Mouse (Mus musculus) cerebellum, adult 2 months (tissue): Measurements from ENCODE around the gene Cabp7. TPM values are rescaled to one million over a fixed set of nuclear protein-coding genes. Genes with fewer than 3 reads are reported as not detected.

Source experiments
- DNase-seq, 2 experiments: peaks; one replicate each; pipeline ENCODE4 v3.0.0; 2021
- H3K27ac ChIP-seq: fragments of 200-500 bp; 2 replicates; pipeline ENCODE4 v1.5.1; 2012; ENCODE audit warnings: low read length, control low read depth, inconsistent platforms; ENCODE audit not compliant: insufficient read depth
- H3K27me3 ChIP-seq: fragments of 200-500 bp; 2 replicates; pipeline ENCODE4 v1.6.1; 2012; ENCODE audit warnings: inconsistent platforms, mild to moderate bottlenecking, low read length, moderate library complexity; ENCODE audit not compliant: control insufficient read depth, insufficient read depth
- H3K4me1 ChIP-seq: fragments of 200-500 bp; 2 replicates; pipeline ENCODE4 v1.6.1; 2011; ENCODE audit warnings: low read length; ENCODE audit not compliant: control insufficient read depth, insufficient read depth
- H3K4me3 ChIP-seq: fragments of 200-500 bp; replicated peaks from 2 replicates; pipeline ENCODE3; 2011; ENCODE audit warnings: mild to moderate bottlenecking, low read depth, low read length, control low read depth; ENCODE audit not compliant: insufficient read depth
- CTCF ChIP-seq: fragments of 200-500 bp; IDR thresholded peaks from 2 replicates; pipeline ENCODE4 v1.5.1; 2011; ENCODE audit warnings: low read depth, mild to moderate bottlenecking, control low read depth, low read length, moderate library complexity, borderline replicate concordance; ENCODE audit not compliant: insufficient read depth
- POLR2A ChIP-seq: fragments of 200-500 bp; IDR thresholded peaks from 2 replicates; pipeline ENCODE4 v1.6.1; 2011; ENCODE audit warnings: low read length, control low read depth, borderline replicate concordance; ENCODE audit not compliant: insufficient read depth
- WGBS: fragments of 180-500 bp; shearing (Covaris S2); methylation state at CpG from one replicate; pipeline ENCODE4 v1.1.7; 2018; 5-methylcytosine and 5-hydroxymethylcytosine counted together
- polyA plus RNA-seq: library from polyadenylated mRNA; depleted of rRNA; stranded (reverse); fragments of >200 nt; gene quantifications from 2 replicates; pipeline ENCODE4 v1.2.3, GENCODE M21; 2012

The Cabp7 gene
- polyA plus RNA-seq, 1 experiment, result 129 TPM

DNA sequence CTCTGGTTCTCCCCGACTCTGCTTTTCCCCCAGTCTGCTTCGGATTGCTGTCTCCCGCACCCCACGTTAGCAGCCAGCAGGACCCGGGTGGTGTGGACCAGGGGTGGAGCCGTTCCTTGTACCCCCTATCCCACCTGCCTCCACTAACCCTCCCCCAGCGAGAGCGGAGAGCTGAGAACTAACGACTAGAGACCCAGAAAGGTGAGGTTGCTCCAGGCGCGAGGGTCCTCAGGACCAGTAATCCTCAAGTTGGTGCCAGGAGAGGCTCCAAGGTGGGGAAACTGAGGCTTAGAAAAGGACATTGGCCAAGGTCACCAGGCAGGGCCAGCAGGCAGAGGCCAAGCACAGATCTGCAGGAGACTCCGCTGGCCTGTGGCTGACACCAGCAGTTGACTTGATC is 707 bp upstream of the Cabp7 start:
- no peak for TF ChIP-seq POLR2A
- TF ChIP-seq CTCF, result no peak
- no peak for DNase-seq
- Histone ChIP-seq H3K27ac (no peak overlapping the region), H3K27me3 (peaks cover 15% of the 10 kb centered on the region; the same call in 1 of the 2 replicates), H3K4me3 (peak overlapping the region; percentile 29), H3K4me1 (no peaks in the 10 kb centered on the region)
- 4% methylated on average over 12 of the region's 12 CpGs for WGBS

DNA sequence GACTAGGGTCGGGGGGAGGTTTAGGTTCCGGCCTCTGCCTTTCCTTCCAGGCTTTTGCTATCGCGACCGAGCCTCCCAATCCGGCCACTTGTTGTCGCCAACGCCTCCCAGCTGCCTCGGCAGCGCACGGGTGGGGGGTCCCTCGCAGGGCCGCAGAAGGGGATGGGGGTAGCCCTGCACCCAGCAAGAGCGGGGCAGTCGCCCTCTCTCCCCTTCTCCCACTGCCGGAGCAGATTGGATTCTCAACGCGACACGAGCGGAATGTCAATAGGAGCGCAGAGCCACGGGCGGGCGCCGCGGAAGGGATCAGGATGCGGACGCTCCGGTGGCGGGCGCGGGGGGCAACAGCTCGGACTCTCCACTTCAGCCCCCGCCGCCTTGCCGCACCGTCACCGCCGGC is 609 bp downstream of the Cabp7 start:
- WGBS, result 1% methylated on average over 39 of the region's 39 CpGs
- TF ChIP-seq POLR2A (no peak), CTCF (no peak)
- Histone ChIP-seq H3K4me1 (no peaks in the 10 kb centered on the region), H3K27me3 (peaks cover 15% of the 10 kb centered on the region; the same call in 1 of the 2 replicates), H3K27ac (no peak overlapping the region), H3K4me3 (peak overlapping the region; percentile 30)
- DNase-seq, result no peak

GRCm38 (mm10) chr11:4744691-4745090 is 1.9 kb downstream of the Cabp7 start:
- H3K27ac ChIP-seq, result no peak overlapping the region

DNA sequence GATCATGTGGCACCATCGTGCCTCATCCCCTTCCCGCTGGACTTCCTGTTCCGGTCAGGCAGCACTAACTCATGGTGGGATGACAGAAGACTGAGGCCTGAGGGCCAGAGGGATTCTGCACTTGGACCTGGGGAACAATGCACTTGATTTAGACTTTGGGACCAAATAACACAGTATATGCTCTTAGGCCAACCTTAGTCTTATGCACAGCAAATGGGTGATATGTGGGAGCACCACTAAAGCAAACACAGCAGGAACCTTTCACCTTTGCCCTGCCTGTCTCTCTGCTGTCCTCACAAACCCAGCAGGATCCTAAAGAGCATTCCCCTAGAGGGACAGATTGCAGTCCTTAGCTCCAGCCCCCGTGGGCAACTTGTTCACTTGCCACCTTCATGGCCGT is 5.8 kb downstream of the Cabp7 start:
- H3K27ac ChIP-seq, result no peak overlapping the region
- TF ChIP-seq CTCF (no peak), POLR2A (no peak)
- 60% methylated on average over 5 of the region's 5 CpGs for WGBS

More at GRCm38 (mm10) chr11:4744691-4745090, 1.9 kb downstream of the Cabp7 start:
- no peak for DNase-seq
- H3K27me3 ChIP-seq, result peaks cover 15% of the 10 kb centered on the region; the same call in 1 of the 2 replicates
- TF ChIP-seq CTCF (no peak), POLR2A (no peak)
- 32% methylated on average over 6 of the region's 6 CpGs for WGBS
- H3K4me3 ChIP-seq, result no peak overlapping the region
- no peaks in the 10 kb centered on the region for H3K4me1 ChIP-seq

GRCm38 (mm10) chr11:4738719-4739118 is 7.9 kb downstream of the Cabp7 start:
- Histone ChIP-seq H3K27ac (no peak overlapping the region), H3K4me1 (peaks cover 16% of the 10 kb centered on the region), H3K27me3 (no peaks in the 10 kb centered on the region; the same call in 1 of the 2 replicates), H3K4me3 (no peak overlapping the region)
- no peak for DNase-seq
- no peak for TF ChIP-seq CTCF
- TF ChIP-seq POLR2A, result no peak
- WGBS, result 94% methylated on average over 16 of the region's 16 CpGs

More for the DNA sequence above, 5.8 kb downstream of the Cabp7 start:
- no peak overlapping the region for H3K4me3 ChIP-seq
- DNase-seq, result no peak
- H3K4me1 ChIP-seq, result peaks cover 16% of the 10 kb centered on the region
- H3K27me3 ChIP-seq, result peaks cover 4% of the 10 kb centered on the region; the same call in 1 of the 2 replicates

DNA sequence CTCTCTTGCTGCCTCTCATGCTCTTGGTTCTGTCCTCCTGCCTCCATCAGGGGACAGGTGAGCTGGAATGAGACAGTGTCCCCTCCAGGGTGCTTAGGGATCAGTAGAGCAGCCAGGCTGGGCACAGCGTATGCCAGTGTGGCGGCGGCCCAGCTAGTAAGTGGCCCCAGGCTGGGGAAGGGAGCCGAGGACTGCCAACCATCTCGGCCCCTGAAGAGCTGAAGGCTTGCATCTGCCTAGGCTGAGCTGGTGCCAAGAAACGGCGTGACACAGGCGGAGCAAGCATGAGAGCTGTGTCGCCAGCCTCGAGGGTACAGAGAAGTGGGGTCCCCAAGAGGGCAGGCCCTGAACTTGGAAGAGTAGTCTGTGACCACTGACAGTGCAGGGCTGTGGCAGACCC is 8.9 kb downstream of the Cabp7 start:
- TF ChIP-seq CTCF (no peak), POLR2A (no peak)
- WGBS, result 8% methylated on average over 10 of the region's 10 CpGs
- peaks cover 16% of the 10 kb centered on the region for H3K4me1 ChIP-seq
- no peak overlapping the region for H3K27ac ChIP-seq
- DNase-seq, result peak; percentile 68 to 82
- no peak overlapping the region for H3K4me3 ChIP-seq
- H3K27me3 ChIP-seq, result no peaks in the 10 kb centered on the region

- TF ChIP-seq POLR2A (no peak), CTCF (no peak)
- Histone ChIP-seq H3K4me3 (no peak overlapping the region), H3K4me1 (peaks cover 26% of the 10 kb centered on the region), H3K27ac (no peak overlapping the region), H3K27me3 (no peaks in the 10 kb centered on the region)
- WGBS, result 85% methylated on average over 6 of the region's 6 CpGs
- DNase-seq, result no peak
These were observed 10.2 kb downstream of the Cabp7 start for GRCm38 (mm10) chr11:4736355-4736754.

- Histone ChIP-seq H3K4me1 (peaks cover 31% of the 10 kb centered on the region), H3K27ac (no peak overlapping the region), H3K4me3 (no peak overlapping the region), H3K27me3 (no peaks in the 10 kb centered on the region)
- TF ChIP-seq CTCF, result no peak
- 71% methylated on average over 12 of the region's 12 CpGs for WGBS
- DNase-seq, result no peak
These were observed 12.4 kb downstream of the Cabp7 start for GRCm38 (mm10) chr11:4734179-4734578.
